Mouse (Mus musculus): ENCODE data around the gene Oma1.

Gene Oma1

GRCm38 (mm10) chr4:103358941-103359448 is 45.4 kb downstream of the Oma1 start:
- no peak for DNase-seq (ENCODE audit: low spot score in 2 of 2)

GRCm38 (mm10) chr4:103382171-103382570 is 68.6 kb downstream of the Oma1 start:
- DNase-seq (ENCODE audit: low spot score in 2 of 2) = no peak

- peak in 1 of 2 experiments; percentile 2 for DNase-seq (ENCODE audit: low spot score in 2 of 2)
Observed at GRCm38 (mm10) chr4:103385031-103385430, 71.4 kb downstream of the Oma1 start.

- no peak for DNase-seq (ENCODE audit: low spot score in 2 of 2)
Observed at GRCm38 (mm10) chr4:103385835-103386787, 72.5 kb downstream of the Oma1 start.

- DNase-seq (ENCODE audit: low spot score in 2 of 2) = no peak
Observed at GRCm38 (mm10) chr4:103387292-103387691, 73.7 kb downstream of the Oma1 start.

GRCm38 (mm10) chr4:103388530-103389178 is 75.0 kb downstream of the Oma1 start:
- no peak for DNase-seq (ENCODE audit: low spot score in 2 of 2)

GRCm38 (mm10) chr4:103389583-103389982 is 76.0 kb downstream of the Oma1 start:
- no peak for DNase-seq (ENCODE audit: low spot score in 2 of 2)

GRCm38 (mm10) chr4:103390499-103390898 is 76.9 kb downstream of the Oma1 start:
- DNase-seq (ENCODE audit: low spot score in 2 of 2) = no peak

- DNase-seq (ENCODE audit: low spot score in 2 of 2) = no peak
Observed at GRCm38 (mm10) chr4:103395066-103395465, 81.5 kb downstream of the Oma1 start.

- no peak for DNase-seq (ENCODE audit: low spot score in 2 of 2)
Observed at GRCm38 (mm10) chr4:103395905-103396304, 82.3 kb downstream of the Oma1 start.

GRCm38 (mm10) chr4:103396876-103397275 is 83.3 kb downstream of the Oma1 start:
- DNase-seq (ENCODE audit: low spot score in 2 of 2) = no peak

- DNase-seq (ENCODE audit: low spot score in 2 of 2) = no peak
Observed at GRCm38 (mm10) chr4:103402581-103402980, 89.0 kb downstream of the Oma1 start.

GRCm38 (mm10) chr4:103405321-103405720 is 91.7 kb downstream of the Oma1 start:
- DNase-seq (ENCODE audit: low spot score in 2 of 2) = no peak

- no peak for DNase-seq (ENCODE audit: low spot score in 2 of 2)
Observed at GRCm38 (mm10) chr4:103410217-103410799, 96.7 kb downstream of the Oma1 start.

All from urinary bladder, postnatal 36 days (tissue).